Mouse (Mus musculus): Measurements from ENCODE around the gene Slc52a3. TPM values are rescaled to one million over a fixed set of nuclear protein-coding genes. Genes with fewer than 3 reads are reported as not detected.
"Not testable (repeated sequence)": the region's sequence is repeated elsewhere in the genome, so short reads cannot be mapped to it uniquely, and the experiment has no call there.

The Slc52a3 gene
- polyA plus RNA-seq, 1 experiment from 2014 or later, result 1.8 TPM

- H3K27me3 ChIP-seq, result peaks cover 33% of the 10 kb centered on the region
- no peak overlapping the region for H3K27ac ChIP-seq
- H3K4me2 ChIP-seq (replicated peaks), result no peak overlapping the region
- H3K9me3 ChIP-seq, result no peaks in the 10 kb centered on the region
- no peak overlapping the region for H3K9ac ChIP-seq
- peaks cover 10% of the 10 kb centered on the region for H3K4me1 ChIP-seq
- ATAC-seq (ENCODE audit: low FRiP score, low read depth), result no peak
- no peak overlapping the region for H3K4me3 ChIP-seq
- no peaks in the 10 kb centered on the region for H3K36me3 ChIP-seq
- 35% methylated on average over 5 of the region's 5 CpGs for WGBS
Observed at GRCm38 (mm10) chr2:151991446-151991845, 4.9 kb upstream of the Slc52a3 start.

GRCm38 (mm10) chr2:151994350-151995122 lies 1.8 kb upstream of the Slc52a3 start:
- H3K9ac ChIP-seq, result peak overlapping the region; percentile 43; the same call in 1 of the 2 replicates
- H3K27me3 ChIP-seq, result peaks cover 62% of the 10 kb centered on the region
- peak; percentile 45 for ATAC-seq (ENCODE audit: low FRiP score, low read depth)

GRCm38 (mm10) chr2:151997190-151997575 lies 872 bp downstream of the Slc52a3 start:
- not testable (repeated sequence) for H3K4me2 ChIP-seq (replicated peaks); H3K4me3 ChIP-seq; H3K36me3 ChIP-seq; ATAC-seq (ENCODE audit: low FRiP score, low read depth); H3K9me3 ChIP-seq; H3K27ac ChIP-seq; H3K9ac ChIP-seq
- Histone ChIP-seq H3K27me3 (peaks cover 83% of the 10 kb centered on the region), H3K4me1 (peaks cover 15% of the 10 kb centered on the region)
- WGBS, result 63% methylated on average over 2 of the region's 2 CpGs

More at GRCm38 (mm10) chr2:151994350-151995122, 1.8 kb upstream of the Slc52a3 start:
- WGBS, result 8% methylated on average over 22 of the region's 22 CpGs
- Histone ChIP-seq H3K9me3 (no peaks in the 10 kb centered on the region), H3K4me3 (peak overlapping the region; percentile 27), H3K36me3 (no peaks in the 10 kb centered on the region), H3K27ac (no peak overlapping the region), H3K4me1 (peaks cover 10% of the 10 kb centered on the region), H3K4me2 (replicated peaks) (peak overlapping the region; percentile 61)

- no peak for ATAC-seq (ENCODE audit: low FRiP score, low read depth)
- H3K27me3 ChIP-seq, result peaks cover 88% of the 10 kb centered on the region
Observed at GRCm38 (mm10) chr2:151997776-151998504, 1.6 kb downstream of the Slc52a3 start.

GRCm38 (mm10) chr2:151998505-151998899 lies 2.2 kb downstream of the Slc52a3 start:
- WGBS, result 69% methylated on average over 9 of the region's 9 CpGs
- no peaks in the 10 kb centered on the region for H3K36me3 ChIP-seq

More at GRCm38 (mm10) chr2:151997776-151998504, 1.6 kb downstream of the Slc52a3 start:
- Histone ChIP-seq H3K4me3 (no peak overlapping the region), H3K4me1 (peaks cover 15% of the 10 kb centered on the region), H3K36me3 (no peaks in the 10 kb centered on the region), H3K27ac (no peak overlapping the region), H3K9me3 (no peaks in the 10 kb centered on the region), H3K4me2 (replicated peaks) (no peak overlapping the region), H3K9ac (no peak overlapping the region)
- WGBS, result 45% methylated on average over 8 of the region's 8 CpGs

GRCm38 (mm10) chr2:151998932-151999331 lies 2.6 kb downstream of the Slc52a3 start:
- Histone ChIP-seq H3K4me3 (no peak overlapping the region), H3K27me3 (peaks cover 82% of the 10 kb centered on the region), H3K9ac (no peak overlapping the region), H3K27ac (no peak overlapping the region), H3K4me1 (peaks cover 15% of the 10 kb centered on the region), H3K36me3 (no peaks in the 10 kb centered on the region), H3K4me2 (replicated peaks) (no peak overlapping the region), H3K9me3 (no peaks in the 10 kb centered on the region)
- WGBS, result 75% methylated on average over 4 of the region's 4 CpGs
- ATAC-seq (ENCODE audit: low FRiP score, low read depth), result no peak

More at GRCm38 (mm10) chr2:151998505-151998899, 2.2 kb downstream of the Slc52a3 start:
- Histone ChIP-seq H3K4me2 (replicated peaks) (no peak overlapping the region), H3K27me3 (peaks cover 83% of the 10 kb centered on the region), H3K4me3 (no peak overlapping the region), H3K9ac (no peak overlapping the region), H3K9me3 (no peaks in the 10 kb centered on the region), H3K27ac (no peak overlapping the region), H3K4me1 (peaks cover 15% of the 10 kb centered on the region)
- no peak for ATAC-seq (ENCODE audit: low FRiP score, low read depth)

GRCm38 (mm10) chr2:151999669-152000290 lies 3.5 kb downstream of the Slc52a3 start:
- peaks cover 77% of the 10 kb centered on the region for H3K27me3 ChIP-seq
- no peak overlapping the region for H3K4me2 ChIP-seq (replicated peaks)
- no peak for ATAC-seq (ENCODE audit: low FRiP score, low read depth)
- H3K27ac ChIP-seq, result no peak overlapping the region
- H3K4me3 ChIP-seq, result no peak overlapping the region
- H3K9me3 ChIP-seq, result no peaks in the 10 kb centered on the region
- peaks cover 9% of the 10 kb centered on the region for H3K4me1 ChIP-seq
- H3K36me3 ChIP-seq, result no peaks in the 10 kb centered on the region
- 0 out of 2 replicates have a peak overlapping the region, but pooled peaks have one; percentile 35 for H3K9ac ChIP-seq
- 11% methylated on average over 20 of the region's 20 CpGs for WGBS

GRCm38 (mm10) chr2:152000291-152000679 lies 4.0 kb downstream of the Slc52a3 start:
- Histone ChIP-seq H3K4me1 (peaks cover 5% of the 10 kb centered on the region), H3K9me3 (no peaks in the 10 kb centered on the region), H3K4me3 (no peak overlapping the region), H3K9ac (0 out of 2 replicates have a peak overlapping the region, but pooled peaks have one; percentile 35), H3K4me2 (replicated peaks) (no peak overlapping the region), H3K27ac (no peak overlapping the region), H3K36me3 (no peaks in the 10 kb centered on the region), H3K27me3 (peaks cover 73% of the 10 kb centered on the region)
- ATAC-seq (ENCODE audit: low FRiP score, low read depth), result no peak
- WGBS, result 55% methylated on average over 3 of the region's 3 CpGs

GRCm38 (mm10) chr2:152000735-152001134 lies 4.4 kb downstream of the Slc52a3 start:
- Histone ChIP-seq H3K4me1 (peaks cover 5% of the 10 kb centered on the region), H3K27me3 (peaks cover 68% of the 10 kb centered on the region), H3K4me3 (no peak overlapping the region), H3K36me3 (no peaks in the 10 kb centered on the region), H3K27ac (no peak overlapping the region), H3K4me2 (replicated peaks) (no peak overlapping the region), H3K9ac (no peak overlapping the region), H3K9me3 (no peaks in the 10 kb centered on the region)
- 56% methylated on average over 6 of the region's 6 CpGs for WGBS
- no peak for ATAC-seq (ENCODE audit: low FRiP score, low read depth)

GRCm38 (mm10) chr2:152002529-152002928 lies 6.2 kb downstream of the Slc52a3 start:
- H3K4me1 ChIP-seq, result peaks cover 5% of the 10 kb centered on the region
- H3K9me3 ChIP-seq, result no peaks in the 10 kb centered on the region
- WGBS, result 56% methylated on average over 6 of the region's 6 CpGs
- ATAC-seq (ENCODE audit: low FRiP score, low read depth), result no peak
- H3K27ac ChIP-seq, result no peak overlapping the region
- no peak overlapping the region for H3K9ac ChIP-seq
- no peaks in the 10 kb centered on the region for H3K36me3 ChIP-seq
- no peak overlapping the region for H3K4me3 ChIP-seq
- H3K27me3 ChIP-seq, result peaks cover 52% of the 10 kb centered on the region
- H3K4me2 ChIP-seq (replicated peaks), result no peak overlapping the region

- WGBS, result 59% methylated on average over 10 of the region's 10 CpGs
- no peak overlapping the region for H3K4me2 ChIP-seq (replicated peaks)
- ATAC-seq (ENCODE audit: low FRiP score, low read depth), result no peak
- peaks cover under 1% of the 10 kb centered on the region for H3K27me3 ChIP-seq
- no peak overlapping the region for H3K9ac ChIP-seq
- H3K36me3 ChIP-seq, result no peaks in the 10 kb centered on the region
- H3K9me3 ChIP-seq, result no peaks in the 10 kb centered on the region
- H3K4me1 ChIP-seq, result 0 out of 2 replicates have a peak, but pooled peaks cover 3% of the 10 kb centered on the region
- no peak overlapping the region for H3K27ac ChIP-seq
- no peak overlapping the region for H3K4me3 ChIP-seq
Observed at GRCm38 (mm10) chr2:152007783-152008182, 11.5 kb downstream of the Slc52a3 start.

Data from limb, embryonic 13.5 days (tissue).